8 mouse cellular contexts compared by ENCODE assay signal in genomic region chr13:19618841-19619215, GRCm38 (mm10). TPM values are rescaled to one million over a fixed set of nuclear protein-coding genes. Genes with fewer than 3 reads are reported as not detected.
DNase-seq lines count a peak whose midpoint lies in the region; ATAC-seq and TF ChIP-seq lines count a peak whose summit lies in the region.

No protein-coding gene starts in this region.

- H3K27me3 ChIP-seq in heart, embryonic 11.5 days (ENCODE audit: control insufficient read depth, insufficient read depth, low read length), result peaks cover 9% of the 10 kb centered on the region; the same call in 1 of the 2 replicates
- peaks cover 22% of the 10 kb centered on the region for H3K27me3 ChIP-seq in E14TG2a.4 (ENCODE audit: insufficient read depth, low read length)
- H3K27me3 ChIP-seq in embryonic facial prominence, embryonic 14.5 days (replicated peaks; ENCODE audit: control insufficient read depth, insufficient read depth, low read length), result peaks cover 7% of the 10 kb centered on the region
- no peaks in the 10 kb centered on the region for H3K27me3 ChIP-seq in intestine, embryonic 16.5 days (replicated peaks; ENCODE audit: control insufficient read depth, insufficient read depth, low read length)
- H3K27me3 ChIP-seq in myocyte (ENCODE audit: control insufficient read depth, insufficient read depth, insufficient read length), result no peaks in the 10 kb centered on the region

- H3ac ChIP-seq in myocyte (ENCODE audit: control insufficient read depth, insufficient read length), result peak overlapping the region; percentile 4

- no peaks in the 10 kb centered on the region for H3K79me2 ChIP-seq in myocyte (ENCODE audit: control insufficient read depth, insufficient read depth)

- 12% methylated on average over 5 of the region's 5 CpGs for WGBS in heart, embryonic 11.5 days (ENCODE audit: insufficient replicate concordance)
- 5% methylated on average over 5 of the region's 5 CpGs for WGBS in embryonic facial prominence, embryonic 14.5 days
- WGBS in intestine, embryonic 16.5 days, result 11% methylated on average over 5 of the region's 5 CpGs

- peak overlapping the region; percentile 50; the same call in 1 of the 2 replicates for H3K27ac ChIP-seq in heart, embryonic 11.5 days (ENCODE audit: low read depth, low read length)
- H3K27ac ChIP-seq in embryonic facial prominence, embryonic 14.5 days (replicated peaks; ENCODE audit: low read depth, low read length), result peak overlapping the region; percentile 69; the same call in 1 of the 2 replicates
- H3K27ac ChIP-seq in intestine, embryonic 16.5 days (ENCODE audit: low read length), result no peak overlapping the region

- no peaks in the 10 kb centered on the region for H3K36me3 ChIP-seq in heart, embryonic 11.5 days (ENCODE audit: control insufficient read depth, insufficient read depth, low read length)
- H3K36me3 ChIP-seq in E14TG2a.4 (ENCODE audit: insufficient read depth, low read length), result no peaks in the 10 kb centered on the region
- H3K36me3 ChIP-seq in embryonic facial prominence, embryonic 14.5 days (ENCODE audit: control insufficient read depth, insufficient read depth, low read length), result no peaks in the 10 kb centered on the region
- H3K36me3 ChIP-seq in intestine, embryonic 16.5 days (ENCODE audit: control insufficient read depth, insufficient read depth, low read length), result no peaks in the 10 kb centered on the region
- no peaks in the 10 kb centered on the region for H3K36me3 ChIP-seq in myocyte (ENCODE audit: control insufficient read depth, insufficient read depth)

- peak; percentile 33 for ATAC-seq in heart, embryonic 11.5 days (replicated peaks; ENCODE audit: insufficient number of reproducible peaks, low FRiP score, low TSS enrichment)
- ATAC-seq in embryonic facial prominence, embryonic 14.5 days (ENCODE audit: low read depth), result peak; percentile 19; the same call in 1 of the 2 replicates
- ATAC-seq in intestine, embryonic 16.5 days, result peak; percentile 48

- peak overlapping the region; percentile 86 for H3K4me2 ChIP-seq in heart, embryonic 11.5 days
- peak overlapping the region; percentile 94 for H3K4me2 ChIP-seq in embryonic facial prominence, embryonic 14.5 days (ENCODE audit: low read depth, low read length)
- H3K4me2 ChIP-seq in intestine, embryonic 16.5 days (ENCODE audit: low read depth, low read length), result peak overlapping the region; percentile 97
- peak overlapping the region; percentile 83 for H3K4me2 ChIP-seq in myocyte (ENCODE audit: low read depth)

- peak overlapping the region; percentile 78 for H3K4me3 ChIP-seq in heart, embryonic 11.5 days (ENCODE audit: low read depth, low read length)
- H3K4me3 ChIP-seq in E14TG2a.4 (replicated peaks; ENCODE audit: low read length) (peak overlapping the region; percentile 90), myocyte (peak overlapping the region; percentile 50)
- peak overlapping the region; percentile 68 for H3K4me3 ChIP-seq in embryonic facial prominence, embryonic 14.5 days (ENCODE audit: low read depth, low read length)
- H3K4me3 ChIP-seq in intestine, embryonic 16.5 days (ENCODE audit: low read length), result peak overlapping the region; percentile 79

- no peak for DNase-seq in heart, postnatal 25 days (ENCODE audit: low spot score)
- peak; percentile 43 for DNase-seq in embryonic facial prominence, embryonic 14.5 days (ENCODE audit: low spot score)
- no peak for DNase-seq in urinary bladder, adult 2 months (ENCODE audit: low spot score)
- DNase-seq in right cerebral cortex, postnatal 14 days, result no peak

- intact Hi-C loops in heart, postnatal 25 days (cut with DNase I), result no loop called here

- H3K9ac ChIP-seq in heart, embryonic 11.5 days (ENCODE audit: low read depth, low read length), result peak overlapping the region; percentile 76
- H3K9ac ChIP-seq in embryonic facial prominence, embryonic 14.5 days (ENCODE audit: low read depth, low read length), result peak overlapping the region; percentile 78
- peak overlapping the region; percentile 89 for H3K9ac ChIP-seq in intestine, embryonic 16.5 days (ENCODE audit: low read depth, low read length)

- no peak for TF ChIP-seq POLR2A in myocyte (IDR thresholded peaks at IDR 0.05; ENCODE audit: insufficient read length, low read depth)

- no peak for TF ChIP-seq CTCF in E14TG2a.4 (conservative IDR thresholded peaks at IDR 0.05; ENCODE audit: low read length)

- no peaks in the 10 kb centered on the region for H3K9me3 ChIP-seq in heart, embryonic 11.5 days (replicated peaks; ENCODE audit: control insufficient read depth, low read length)
- H3K9me3 ChIP-seq in E14TG2a.4 (ENCODE audit: low read length), result no peaks in the 10 kb centered on the region
- H3K9me3 ChIP-seq in embryonic facial prominence, embryonic 14.5 days (ENCODE audit: control insufficient read depth, low read length), result no peaks in the 10 kb centered on the region
- no peaks in the 10 kb centered on the region for H3K9me3 ChIP-seq in intestine, embryonic 16.5 days (ENCODE audit: control insufficient read depth, low read length)

- peaks cover 2% of the 10 kb centered on the region; the same call in 1 of the 2 replicates for H3K4me1 ChIP-seq in heart, embryonic 11.5 days (ENCODE audit: control insufficient read depth, insufficient read depth, low read length)
- peaks cover 27% of the 10 kb centered on the region for H3K4me1 ChIP-seq in E14TG2a.4 (replicated peaks; ENCODE audit: low read depth, low read length)
- H3K4me1 ChIP-seq in embryonic facial prominence, embryonic 14.5 days (ENCODE audit: control insufficient read depth, insufficient read depth, low read length), result peaks cover 6% of the 10 kb centered on the region; the same call in 1 of the 2 replicates
- H3K4me1 ChIP-seq in intestine, embryonic 16.5 days (ENCODE audit: control insufficient read depth, insufficient read depth, low read length), result 0 out of 2 replicates have a peak, but pooled peaks cover 4% of the 10 kb centered on the region

TF ChIP-seq in myocyte, 11 proteins besides CTCF, POLR2A, EP300 and RAD21:
- TF ChIP-seq SRF (IDR thresholded peaks at IDR 0.05; ENCODE audit: control insufficient read depth, insufficient read length, low read depth), result no peak
- no peak for TF ChIP-seq MAX (IDR thresholded peaks at IDR 0.05; ENCODE audit: low read depth)
- TF ChIP-seq TCF12 (IDR thresholded peaks at IDR 0.05; ENCODE audit: insufficient read depth, poor library complexity, severe bottlenecking), result no peak
- TF ChIP-seq TCF3 (IDR thresholded peaks at IDR 0.05; ENCODE audit: insufficient read length, low read depth), result no peak
- TF ChIP-seq REST (IDR thresholded peaks at IDR 0.05; ENCODE audit: insufficient read depth, insufficient read length), result no peak
- TF ChIP-seq POLR2AphosphoS2 (IDR thresholded peaks at IDR 0.05; ENCODE audit: insufficient read length, low read depth), result no peak

RNA-seq across cellular contexts. Expression of gene Epdr1, which starts 0.9 kb away (rescaled TPM):
- 26.8 and 34.1 TPM in 2 replicates for polyA plus RNA-seq in heart, embryonic 11.5 days (2014; fragmentation: Nextera tagmentation; extraction: Ambion mirVana)
- total RNA-seq in heart, postnatal 25 days (2021), result 10 to 100 TPM; 13.7 to 17.9 TPM
- 36.9 and 39.4 TPM in 2 replicates for polyA plus RNA-seq in embryonic facial prominence, embryonic 14.5 days (2014; fragmentation: Nextera tagmentation; extraction: Ambion mirVana)
- 14.0 and 15.0 TPM in 2 replicates for polyA plus RNA-seq in intestine, embryonic 16.5 days (2015; fragmentation: Nextera tagmentation; extraction: Ambion mirVana)
- 26.8 TPM for polyA plus RNA-seq in myocyte (2012; fragmentation: generic; extraction: Trizol)
- 26.2 and 27.6 TPM in 2 replicates for polyA plus RNA-seq in urinary bladder, adult 2 months (2012; rRNA removed)

RNA-seq across cellular contexts. Expression of gene Sfrp4, which starts 4.1 kb away (rescaled TPM):
- 0.56 and 0.70 TPM in 2 replicates for polyA plus RNA-seq in heart, embryonic 11.5 days (2014; fragmentation: Nextera tagmentation; extraction: Ambion mirVana)
- total RNA-seq in heart, postnatal 25 days (2021), result under 1 TPM in 1 of 2 experiments, not detected in 1; 0.31 TPM
- 20.8 and 25.6 TPM in 2 replicates for polyA plus RNA-seq in embryonic facial prominence, embryonic 14.5 days (2014; fragmentation: Nextera tagmentation; extraction: Ambion mirVana)
- 0.34 and 0.40 TPM in 2 replicates for polyA plus RNA-seq in intestine, embryonic 16.5 days (2015; fragmentation: Nextera tagmentation; extraction: Ambion mirVana)
- 1.1 TPM for polyA plus RNA-seq in myocyte (2012; fragmentation: generic; extraction: Trizol)
- 24.2 and 27.8 TPM in 2 replicates for polyA plus RNA-seq in urinary bladder, adult 2 months (2012; rRNA removed)

Comparison
In these comparisons a context has a peak if more than half of its experiments do, and no peak if none do; other contexts are left out.
1. RNA of gene Sfrp4, which starts 4.1 kb away (polyA plus RNA-seq): 24.2 to 27.8 TPM in urinary bladder, adult 2 months and 20.8 to 25.6 TPM in embryonic facial prominence, embryonic 14.5 days; 1.1 TPM in myocyte (single experiment), 0.56 to 0.70 TPM in heart, embryonic 11.5 days and 0.34 to 0.40 TPM in intestine, embryonic 16.5 days; every median in the first group is over 10 times any median in the second.
2. Peak in every context shown above with its lines, with median percentiles within 50 percentile points of each other: ATAC-seq, H3K4me2 ChIP-seq, H3K4me3 ChIP-seq and H3K9ac ChIP-seq.